Mouse (Mus musculus) lung, adult 2 months (tissue): ENCODE measurements around the gene S1pr5.

Experiments
- CTCF ChIP-seq: fragments of 200-500 bp; IDR thresholded peaks from 2 replicates; pipeline ENCODE4 v1.5.1; 2011; ENCODE audit warnings: mild to moderate bottlenecking, low read length, control low read depth; ENCODE audit not compliant: insufficient read depth
- POLR2A ChIP-seq: fragments of 200-500 bp; IDR thresholded peaks from 2 replicates; pipeline ENCODE4 v1.6.1; 2011; ENCODE audit warnings: low read depth, mild to moderate bottlenecking, control low read depth, low read length, borderline replicate concordance; ENCODE audit errors: extremely low read depth

GRCm38 (mm10) chr9:21290589-21290988, 42.3 kb upstream of the S1pr5 start:
- no peak for TF ChIP-seq CTCF
- TF ChIP-seq POLR2A = no peak
